Mouse (Mus musculus): ENCODE results near the gene Olfr139. TPM values are rescaled to one million over a fixed set of nuclear protein-coding genes. Genes with fewer than 3 reads are reported as not detected.

Olfr139 gene
- total RNA-seq (2021): not detected

GRCm38 (mm10) chr11:74056451-74056850 lies at the start of gene Olfr139, which contains the start of gene Olfr399:
TSS of gene Olfr139 (minus strand) at chr11:74056551.
TSS of gene Olfr399 (minus strand) at chr11:74056615.
- DNase-seq (ENCODE audit: low spot score): no peak
- intact Hi-C loops (cut with DNase I): no loop called here

- intact Hi-C loops (cut with DNase I): no loop called here
- no peak for DNase-seq (ENCODE audit: low spot score)
Measured at GRCm38 (mm10) chr11:74105066-74105465, 48.7 kb upstream of the Olfr139 start.

GRCm38 (mm10) chr11:74101507-74101906 lies 45.2 kb upstream of the Olfr139 start:
- DNase-seq (ENCODE audit: low spot score): no peak
- intact Hi-C loops (cut with DNase I): no loop called here

- DNase-seq (ENCODE audit: low spot score): no peak
- intact Hi-C loops (cut with DNase I): no loop called here
Measured at GRCm38 (mm10) chr11:74100724-74101123, 44.4 kb upstream of the Olfr139 start.

GRCm38 (mm10) chr11:74069655-74070054 lies 13.3 kb upstream of the Olfr139 start, which contains the start of gene Zfp616:
TSS of gene Zfp616 (plus strand) at chr11:74069955.
- intact Hi-C loops (cut with DNase I): no loop called here
- no peak for DNase-seq (ENCODE audit: low spot score)

GRCm38 (mm10) chr11:74051347-74051746 lies 5.0 kb downstream of the Olfr139 start:
- intact Hi-C loops (cut with DNase I): no loop called here
- DNase-seq (ENCODE audit: low spot score): no peak

Other genes with a start within 250 kb of the Olfr139 start
- not detected for gene Olfr392, start 239.5 kb downstream of the Olfr139 start, total RNA-seq (2021)
- gene Olfr393, start 205.1 kb downstream of the Olfr139 start, total RNA-seq (2021): not detected
- gene Olfr394, start 165.8 kb downstream of the Olfr139 start, total RNA-seq (2021): not detected
- not detected for gene Olfr395, start 147.3 kb downstream of the Olfr139 start, total RNA-seq (2021)
- not detected for gene Olfr23, start 119.9 kb downstream of the Olfr139 start, total RNA-seq (2021)
- not detected for gene Olfr397, start 95.7 kb downstream of the Olfr139 start, total RNA-seq (2021)
- gene Olfr398, start 66.1 kb downstream of the Olfr139 start, total RNA-seq (2021): not detected
- not detected for gene Olfr399, start 64 bp upstream of the Olfr139 start, total RNA-seq (2021)
- not detected for gene Zfp616, start 13.4 kb upstream of the Olfr139 start, total RNA-seq (2021)
- gene Olfr401, start 57.2 kb upstream of the Olfr139 start, total RNA-seq (2021): not detected
- gene Olfr402, start 97.0 kb upstream of the Olfr139 start, total RNA-seq (2021): not detected
- gene Olfr403, start 129.7 kb upstream of the Olfr139 start, total RNA-seq (2021): not detected
- not detected for gene Olfr43, start 154.8 kb upstream of the Olfr139 start, total RNA-seq (2021)
- gene Olfr406, start 203.3 kb upstream of the Olfr139 start, total RNA-seq (2021): not detected
- not detected for gene Olfr59, start 227.2 kb upstream of the Olfr139 start, total RNA-seq (2021)

All from heart, postnatal 25 days (tissue).